Mouse (Mus musculus): ENCODE measurements around the gene Wdr63.

The Wdr63 gene

DNA sequence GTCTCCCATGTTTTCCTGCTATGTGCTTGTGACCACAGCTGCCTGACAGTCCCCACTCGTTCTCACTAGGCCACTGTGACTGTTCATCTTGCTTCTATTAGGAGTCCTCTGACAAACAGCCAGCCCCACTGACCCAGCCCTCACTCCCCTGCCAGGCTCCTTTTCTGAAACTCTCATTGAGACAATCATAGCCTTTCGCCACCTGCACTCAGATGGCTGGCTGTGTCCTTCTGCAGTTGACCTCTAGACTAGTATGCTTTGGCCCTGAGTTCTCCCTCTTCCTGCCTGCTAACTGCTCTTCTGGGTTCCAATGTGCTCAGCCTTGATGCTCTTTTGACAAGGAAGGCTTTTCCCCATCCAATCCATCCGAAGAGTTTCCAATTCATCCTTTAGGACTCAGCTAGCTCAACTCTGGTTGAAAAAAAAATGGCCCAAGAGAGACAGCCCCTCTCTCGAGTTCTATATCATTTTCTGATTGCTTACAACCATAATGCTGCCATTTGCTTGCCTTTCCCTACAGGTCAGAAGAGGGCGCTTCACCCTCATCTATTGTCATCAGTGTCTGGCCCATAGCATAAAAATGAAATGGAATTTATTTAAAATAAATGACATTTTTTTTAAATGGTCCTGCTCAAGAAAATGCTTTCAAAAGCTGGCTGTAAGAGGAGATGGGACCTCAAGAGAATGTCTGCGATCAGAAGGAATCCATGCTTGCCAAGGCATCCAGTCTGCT, 54.7 kb downstream of the Wdr63 start:
- DNase-seq (ENCODE audit: low read depth, low spot score): no peak

DNA sequence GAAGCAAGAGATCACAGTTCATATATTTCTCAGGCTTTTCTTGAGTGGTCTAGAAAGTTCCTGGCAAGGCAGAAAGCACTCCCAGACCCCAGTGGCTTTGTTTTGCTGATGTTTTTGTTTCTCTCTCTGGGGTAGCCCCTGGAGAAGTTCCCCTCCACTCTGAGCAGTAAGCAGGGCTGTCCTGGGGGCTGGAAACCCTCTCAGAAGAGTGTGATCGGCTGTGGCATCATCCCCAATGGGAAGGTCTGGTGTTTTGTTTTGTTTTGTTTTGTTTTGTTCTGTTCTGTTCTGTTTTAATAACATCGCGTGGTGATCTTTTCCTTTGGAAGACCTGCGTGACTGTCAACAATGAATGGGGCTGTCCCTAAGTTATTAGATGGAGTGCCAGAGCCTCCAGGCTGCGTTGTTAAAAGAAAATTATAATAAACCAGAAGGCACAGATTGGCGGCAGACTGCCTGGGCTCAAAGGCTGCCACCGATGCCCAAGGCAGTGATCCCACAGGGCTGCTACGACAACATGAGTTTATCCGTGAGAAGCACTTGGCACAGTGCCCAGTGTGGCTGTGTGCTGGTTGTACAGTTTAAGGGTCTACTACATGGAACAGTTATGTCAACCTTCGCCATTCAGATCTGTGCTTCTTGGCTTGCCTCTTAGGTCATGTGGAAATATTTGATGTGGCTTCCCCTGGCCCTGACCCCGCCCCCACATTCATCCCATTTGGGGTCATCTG, 56.5 kb downstream of the Wdr63 start:
- no peak for DNase-seq (ENCODE audit: low read depth, low spot score)

DNA sequence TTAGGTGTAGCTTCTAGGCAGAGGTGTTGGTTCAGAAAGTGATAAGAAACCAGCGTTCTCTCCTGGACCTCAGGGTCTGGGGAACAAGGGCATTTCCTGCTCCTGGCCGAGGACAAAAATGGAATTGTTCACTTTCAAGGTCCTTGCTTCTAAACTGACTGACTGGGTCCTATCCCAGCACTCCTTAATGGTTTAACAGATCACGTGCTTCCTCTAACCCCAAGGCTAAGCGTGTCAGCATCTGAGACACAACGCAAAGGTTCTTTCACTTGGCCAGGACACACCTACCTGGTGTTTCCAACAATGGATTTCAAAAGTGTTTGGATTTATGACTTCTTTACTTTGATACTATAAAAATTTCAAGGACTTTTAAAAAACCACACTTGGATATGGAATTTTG, 58.0 kb downstream of the Wdr63 start:
- DNase-seq (ENCODE audit: low read depth, low spot score): no peak

DNA sequence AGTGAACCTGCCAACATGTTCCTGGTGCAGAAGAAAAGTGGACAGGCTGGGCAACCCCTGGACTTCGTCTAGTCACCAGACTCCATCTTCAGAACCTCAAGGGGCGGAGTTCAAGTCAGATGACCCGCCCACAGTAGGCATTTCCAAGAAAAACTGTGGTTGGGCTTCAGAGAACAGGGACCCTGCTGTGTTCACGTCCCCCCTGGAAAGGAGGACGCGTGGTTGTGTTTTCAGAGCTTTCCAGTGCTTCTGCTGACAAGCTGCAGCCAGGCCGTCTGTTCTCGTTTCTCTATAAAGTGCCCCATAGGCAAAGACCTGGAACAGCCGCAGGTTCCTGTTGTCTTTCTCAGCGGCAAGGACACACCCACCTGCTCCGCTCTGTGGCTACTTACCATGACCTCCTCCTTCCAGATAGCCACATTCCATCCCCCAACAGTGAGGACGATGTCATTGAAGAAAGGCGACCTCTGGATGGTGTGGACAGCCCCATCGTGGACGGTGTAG, 60.2 kb downstream of the Wdr63 start:
- DNase-seq (ENCODE audit: low read depth, low spot score): peak; percentile 89

DNA sequence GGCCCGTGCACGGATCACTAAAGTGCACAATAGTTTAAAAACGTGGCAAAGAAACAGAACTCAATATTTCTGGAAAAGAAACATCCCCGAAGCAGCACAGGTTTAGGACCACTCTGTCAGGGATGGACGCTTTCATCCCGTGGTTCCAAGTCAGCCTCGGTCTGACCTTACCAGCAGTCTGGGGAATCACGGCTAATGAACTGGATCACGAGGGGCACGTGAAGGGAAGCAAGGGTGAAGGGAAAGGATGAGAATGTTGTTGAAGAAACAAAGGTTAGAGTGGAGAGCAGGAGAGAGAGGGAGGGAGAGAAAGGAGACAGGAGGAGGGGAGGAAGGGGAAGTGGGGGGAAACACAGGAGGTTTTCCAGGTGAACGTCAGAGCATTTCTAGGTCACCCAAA, 61.9 kb downstream of the Wdr63 start:
- no peak for DNase-seq (ENCODE audit: low read depth, low spot score)

DNA sequence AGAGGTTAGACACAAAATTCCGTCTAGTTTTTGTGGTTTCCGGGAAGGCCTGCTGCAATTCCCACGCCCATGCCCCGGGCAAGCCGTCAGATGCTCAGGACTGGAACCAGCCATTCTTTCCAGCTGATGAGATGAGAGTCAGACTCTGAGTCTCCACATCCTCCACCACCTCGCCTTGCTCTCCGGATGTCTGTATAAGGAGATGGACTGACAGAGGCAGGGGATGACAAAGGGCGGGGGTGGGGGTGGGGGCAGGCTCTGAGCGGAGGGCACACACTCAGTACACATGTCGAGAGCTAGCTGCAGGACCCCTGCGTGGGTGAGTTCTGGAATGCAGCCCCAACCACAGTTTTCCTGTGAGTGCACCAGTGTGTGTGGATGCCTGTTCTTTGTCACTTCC, 63.0 kb downstream of the Wdr63 start:
- DNase-seq (ENCODE audit: low read depth, low spot score): peak; percentile 83

DNA sequence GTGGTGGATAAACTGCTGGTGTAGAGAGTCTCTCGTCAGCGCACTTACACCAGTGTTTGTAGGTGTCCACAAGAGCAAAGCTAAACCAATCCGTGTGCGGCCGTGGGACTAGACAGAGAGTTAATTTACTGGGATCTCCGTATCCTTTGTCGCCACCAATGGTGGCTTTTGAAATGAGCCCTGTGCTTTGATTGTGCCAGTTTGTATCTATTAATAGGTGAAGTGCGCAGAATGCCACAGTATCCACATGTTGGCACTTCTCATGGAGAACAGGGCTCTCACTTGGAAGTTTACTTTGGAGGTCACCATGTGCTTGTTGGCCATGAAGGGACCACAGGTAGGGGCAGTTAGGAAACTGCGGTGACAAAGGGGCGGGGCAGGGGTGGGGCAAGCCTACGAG, 66.5 kb downstream of the Wdr63 start:
- no peak for DNase-seq (ENCODE audit: low read depth, low spot score)

DNA sequence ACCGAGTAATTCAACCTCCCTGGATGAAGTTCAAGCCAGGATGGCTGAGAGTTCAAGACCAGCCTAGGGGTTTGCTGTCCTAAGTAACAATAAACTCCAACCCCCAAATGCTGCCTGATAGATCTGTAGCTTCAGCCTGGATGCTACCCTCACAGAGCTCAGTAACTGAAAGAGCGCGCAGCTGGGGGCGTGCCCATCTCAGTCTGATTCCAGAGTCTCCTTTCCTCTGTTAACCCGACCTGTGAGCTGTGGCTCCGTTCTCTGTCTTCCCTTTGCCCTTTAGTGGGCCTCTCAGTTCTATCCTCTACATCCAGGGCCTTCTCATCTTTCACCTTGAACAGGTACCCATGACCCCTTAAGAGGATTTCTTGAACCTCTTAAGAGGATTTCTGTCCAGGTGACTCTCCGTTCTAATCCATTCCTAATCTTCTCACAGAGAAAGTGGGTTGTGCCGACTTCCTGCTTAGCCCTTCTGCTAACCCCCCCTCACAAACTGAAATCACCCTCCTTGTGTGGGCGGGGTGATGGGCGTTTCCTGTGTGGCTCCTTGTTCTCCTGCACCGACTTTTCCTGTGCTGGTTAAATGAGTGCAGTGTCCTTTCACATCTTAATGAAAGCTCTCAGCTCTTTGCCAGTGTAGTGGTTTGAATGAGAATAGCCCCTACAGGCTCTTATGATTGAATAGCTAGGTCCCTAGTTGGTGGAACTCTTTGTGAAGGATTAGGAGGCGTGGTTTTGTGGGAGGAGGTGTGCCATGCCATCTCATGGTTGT, 68.6 kb downstream of the Wdr63 start:
- peak; percentile 65 for DNase-seq (ENCODE audit: low read depth, low spot score)

DNA sequence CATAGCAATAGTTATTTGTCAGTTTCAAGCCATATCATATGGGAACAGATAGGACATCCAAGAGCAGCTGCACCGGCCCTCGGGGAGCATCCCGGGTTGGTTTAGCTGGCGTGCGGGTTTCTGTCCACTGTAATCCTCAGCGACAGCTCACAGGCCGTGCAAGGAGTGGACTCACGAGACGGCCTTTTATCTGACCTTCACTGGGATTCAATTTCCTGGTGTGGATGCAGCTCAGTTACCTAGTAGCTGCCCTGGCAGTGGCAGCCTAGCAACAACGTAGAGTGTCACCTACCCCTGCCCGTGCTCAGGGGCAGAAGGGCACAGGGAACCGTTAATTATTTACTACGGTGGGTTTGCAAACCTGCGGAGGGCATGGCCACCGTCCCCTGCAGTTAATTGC, 70.0 kb downstream of the Wdr63 start:
- DNase-seq (ENCODE audit: low read depth, low spot score): no peak

DNA sequence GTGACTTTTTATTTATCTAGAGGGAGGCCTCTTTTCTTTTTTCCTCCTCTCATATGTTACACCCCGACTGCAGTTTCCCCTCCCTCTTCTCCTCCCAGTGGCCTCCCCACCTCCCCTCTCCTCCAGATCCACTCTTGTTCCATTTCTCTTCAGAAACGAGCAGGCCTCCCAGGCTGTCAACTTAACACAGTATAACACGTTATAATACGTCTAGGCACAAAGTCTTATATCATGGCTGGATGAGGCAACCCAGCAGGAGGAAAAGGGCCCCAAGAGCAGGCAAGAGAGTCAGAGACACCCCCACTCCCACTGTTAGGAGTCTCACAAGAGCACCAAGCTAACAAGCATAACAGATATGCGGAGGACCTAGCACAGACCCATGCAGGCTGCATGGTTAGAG, 75.0 kb downstream of the Wdr63 start:
- DNase-seq (ENCODE audit: low read depth, low spot score): no peak

DNA sequence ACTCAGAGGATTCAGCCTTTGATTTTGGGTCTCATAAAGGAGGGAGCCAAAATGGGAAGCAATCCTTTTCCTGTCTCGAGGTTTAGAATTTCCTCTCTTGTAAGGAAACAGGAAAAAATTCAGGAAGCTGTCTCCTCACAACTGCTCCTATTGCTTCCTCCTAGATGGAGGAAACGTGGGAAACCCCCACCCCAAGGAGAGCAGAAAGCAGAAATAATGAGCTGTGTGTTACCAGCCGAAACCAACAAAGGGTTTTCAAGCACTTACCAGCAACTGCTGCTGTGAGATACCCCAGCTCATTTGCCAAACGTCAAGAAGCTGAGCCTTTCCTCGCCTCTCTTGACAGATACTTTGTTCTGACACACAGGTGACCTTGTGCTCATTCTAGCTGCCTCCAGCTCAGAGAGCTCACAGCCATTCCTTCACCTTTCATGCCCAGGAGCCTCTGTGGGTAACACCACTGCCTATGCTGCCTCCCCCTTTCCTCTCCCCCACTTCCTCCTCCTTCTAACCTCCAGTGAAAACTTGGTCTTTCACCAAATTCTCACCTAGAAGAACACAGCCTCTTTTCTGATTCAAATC, 77.6 kb downstream of the Wdr63 start:
- DNase-seq (ENCODE audit: low read depth, low spot score): no peak

DNA sequence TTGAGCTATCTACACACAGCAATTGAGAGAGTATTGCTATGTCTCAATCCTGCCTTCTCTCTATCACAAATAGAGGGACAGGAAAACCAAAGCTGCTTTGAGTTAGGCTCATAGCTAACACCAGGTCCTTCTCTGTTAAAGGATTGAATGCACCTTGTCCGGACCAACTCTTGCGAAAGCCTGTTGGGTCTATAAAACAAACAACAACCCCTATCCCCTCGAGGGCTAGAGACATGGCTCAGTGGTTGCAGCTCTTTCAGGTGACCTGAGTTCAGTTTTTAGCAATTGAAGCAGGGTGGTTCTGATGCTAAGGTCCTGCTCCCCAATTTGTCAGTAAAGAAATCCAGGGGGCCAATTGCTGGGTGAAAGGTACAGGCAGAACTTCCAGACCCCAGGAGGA, 78.7 kb downstream of the Wdr63 start:
- no peak for DNase-seq (ENCODE audit: low read depth, low spot score)

DNA sequence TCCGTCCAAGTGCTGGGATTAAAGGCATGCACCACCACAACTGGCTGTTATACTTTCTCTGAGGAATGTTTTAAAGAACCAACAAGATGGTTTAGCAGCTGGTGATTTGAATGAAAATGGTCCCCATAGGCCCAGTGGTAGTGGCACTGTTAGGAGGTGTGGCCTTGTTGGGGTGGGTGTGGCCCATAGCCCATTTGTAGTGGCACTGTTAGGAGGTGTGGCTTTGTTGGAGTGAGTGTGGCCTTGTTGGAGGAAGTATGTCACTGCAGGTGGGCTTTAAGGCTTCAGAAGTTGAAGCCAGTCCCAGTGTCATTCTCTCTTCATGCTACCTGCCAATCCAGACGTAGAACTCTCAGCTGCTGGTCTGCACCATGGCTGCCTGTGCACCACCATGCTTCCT, 79.5 kb downstream of the Wdr63 start:
- peak; percentile 67 for DNase-seq (ENCODE audit: low read depth, low spot score)

DNA sequence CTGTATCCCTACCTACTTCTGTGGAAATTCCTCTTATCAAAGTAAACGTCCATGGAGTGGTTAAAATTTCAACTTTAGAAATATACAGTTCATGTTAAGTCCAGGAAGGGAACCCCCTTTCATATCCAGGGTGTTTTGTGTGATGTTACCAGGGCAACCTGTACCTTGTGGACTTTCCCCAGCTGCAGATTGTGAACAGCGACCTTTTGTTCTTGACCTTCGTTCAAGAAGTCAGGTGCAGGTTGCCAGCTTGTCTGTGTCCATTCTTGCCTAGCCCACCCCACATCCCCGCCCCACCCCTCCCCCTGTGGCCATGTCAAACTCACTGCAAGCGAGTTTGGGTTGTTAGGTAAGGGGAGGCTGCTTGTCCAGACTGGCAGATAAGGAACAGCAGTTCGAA, 80.8 kb downstream of the Wdr63 start:
- DNase-seq (ENCODE audit: low read depth, low spot score): peak; percentile 51

DNA sequence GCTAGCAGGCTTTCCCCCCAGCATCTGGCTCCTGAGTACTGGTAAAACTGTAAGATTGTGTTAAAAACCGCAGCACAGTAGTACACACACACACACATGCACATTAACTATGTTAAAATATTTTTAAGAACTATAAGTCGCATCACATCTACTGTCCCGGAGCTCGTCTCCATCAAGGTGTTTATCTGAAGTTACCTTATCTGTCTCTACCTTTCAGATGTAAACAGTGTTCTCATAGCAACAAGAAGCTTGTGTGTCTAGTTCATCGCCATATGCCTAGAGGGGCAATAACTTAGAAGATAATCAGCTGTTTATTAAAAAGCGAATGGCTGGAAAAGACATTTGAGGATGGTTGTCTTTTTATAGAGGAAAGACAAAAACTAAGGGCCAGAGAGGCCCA, 82.4 kb downstream of the Wdr63 start:
- DNase-seq (ENCODE audit: low read depth, low spot score): no peak

DNA sequence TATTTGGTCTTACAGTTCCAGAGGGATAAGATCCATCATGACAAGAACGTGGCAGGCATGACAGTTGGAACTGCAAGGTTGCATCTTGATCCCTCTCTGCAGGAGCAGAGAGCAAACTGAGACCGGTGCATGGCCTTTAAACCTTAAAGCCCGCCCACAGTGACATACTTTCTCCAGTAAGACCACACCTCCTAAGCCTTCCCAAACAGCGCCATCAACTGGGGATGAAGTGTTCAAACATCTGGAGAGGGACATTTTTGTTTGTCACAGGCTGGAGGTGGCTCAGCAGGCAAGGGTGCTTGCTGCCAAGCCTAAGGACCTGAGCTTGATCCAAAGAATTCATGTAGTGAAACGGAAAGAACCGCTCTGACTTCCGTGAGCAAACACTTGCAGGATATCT, 83.2 kb downstream of the Wdr63 start:
- DNase-seq (ENCODE audit: low read depth, low spot score): peak; percentile 75

DNA sequence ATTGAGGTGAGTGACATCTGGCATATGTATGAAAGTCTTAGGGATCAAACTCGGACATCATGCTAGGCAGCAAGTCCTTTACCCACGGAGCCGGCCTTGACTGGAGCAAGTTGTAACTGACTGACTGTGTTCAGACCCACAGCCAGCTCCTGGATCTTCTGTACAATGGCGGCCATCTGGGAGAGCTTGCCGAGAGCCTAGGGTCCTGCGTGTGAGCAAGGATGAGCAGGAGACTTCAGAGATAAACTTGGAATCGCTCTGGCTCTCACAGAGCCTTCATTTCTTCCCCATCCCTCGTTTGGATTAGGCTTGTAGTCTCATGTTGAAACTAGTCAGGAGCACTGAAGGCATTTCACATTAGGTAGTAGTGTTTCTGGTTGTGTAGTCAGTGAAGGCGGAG, 85.7 kb downstream of the Wdr63 start:
- no peak for DNase-seq (ENCODE audit: low read depth, low spot score)

DNA sequence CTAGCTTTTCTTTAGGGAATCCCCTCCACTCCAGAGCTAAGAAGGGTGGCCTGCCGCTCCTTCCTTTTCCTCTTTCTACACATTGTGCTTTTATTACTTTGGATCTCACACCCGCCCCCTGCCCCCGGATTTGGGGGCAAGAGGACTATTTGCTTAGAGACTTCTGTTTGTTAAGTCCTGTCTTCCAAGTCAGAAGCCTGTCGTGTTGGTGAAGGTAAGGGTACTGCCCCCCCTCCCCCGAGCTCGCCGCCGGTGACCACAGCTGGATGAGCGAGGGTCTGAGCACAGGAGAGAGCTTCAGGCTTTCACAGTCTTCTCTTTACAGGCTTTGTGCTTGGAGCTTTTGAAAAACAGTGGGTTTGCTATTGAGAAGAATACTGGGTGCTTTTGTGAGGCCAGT, 90.4 kb downstream of the Wdr63 start:
- DNase-seq (ENCODE audit: low read depth, low spot score): no peak

DNA sequence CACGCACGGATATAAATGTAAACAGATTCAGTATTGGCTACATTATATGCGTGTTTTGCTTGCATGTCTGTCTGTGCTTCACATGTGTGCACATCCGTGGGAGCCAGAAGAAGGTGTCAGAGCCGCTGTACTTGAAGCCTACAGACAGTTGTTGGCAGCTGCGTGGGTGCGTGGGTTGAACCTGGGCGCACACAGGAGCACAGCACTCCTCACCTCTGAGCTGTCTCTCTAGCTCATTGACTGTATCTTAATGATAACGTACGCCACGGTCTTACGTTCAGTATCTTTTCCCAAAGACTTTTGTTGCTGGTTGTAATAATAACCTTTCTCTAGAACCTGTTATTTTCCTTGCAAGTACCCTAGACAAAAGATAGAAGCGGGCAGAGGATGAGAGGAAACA, 91.0 kb downstream of the Wdr63 start:
- DNase-seq (ENCODE audit: low read depth, low spot score): no peak

DNA sequence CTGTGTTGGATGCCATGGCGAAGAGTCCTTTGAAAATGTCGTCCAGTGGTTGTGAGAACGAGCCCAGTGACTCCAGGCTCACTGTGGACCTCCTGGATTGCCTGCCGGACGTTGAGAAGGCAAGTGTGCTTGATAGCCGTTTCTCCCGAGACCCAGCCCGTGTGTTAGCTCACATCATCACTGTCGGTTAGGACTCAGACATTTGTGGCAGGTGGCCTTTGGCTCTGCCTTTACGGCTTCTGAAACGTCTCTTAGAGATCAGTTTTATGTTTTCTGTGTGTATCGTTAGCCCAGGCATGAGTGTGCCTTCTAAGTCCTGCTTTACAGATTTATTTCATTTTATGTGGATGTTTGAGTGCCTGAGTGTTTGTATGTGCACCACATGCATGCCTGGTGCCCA, 93.6 kb downstream of the Wdr63 start:
- no peak for DNase-seq (ENCODE audit: low read depth, low spot score)

DNA sequence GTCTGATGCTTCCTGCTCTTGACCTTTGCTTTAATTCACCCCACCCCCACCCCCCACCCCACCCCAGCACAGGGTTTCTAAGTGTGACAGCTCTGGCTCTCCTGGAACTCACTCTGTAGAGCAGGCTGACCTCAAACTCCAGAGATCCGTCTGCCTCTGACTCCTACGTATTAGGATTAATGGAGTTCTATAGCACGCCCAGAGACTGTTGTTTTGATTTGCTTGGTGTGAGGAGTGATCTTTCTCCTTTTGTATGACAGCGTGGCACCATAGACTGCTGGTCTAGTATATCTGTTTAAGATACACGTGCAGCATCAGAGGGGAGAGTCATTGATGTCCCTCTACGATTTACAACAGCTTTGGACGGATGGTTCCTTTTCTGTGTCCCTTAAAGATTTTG, 94.4 kb downstream of the Wdr63 start:
- no peak for DNase-seq (ENCODE audit: low read depth, low spot score)

DNA sequence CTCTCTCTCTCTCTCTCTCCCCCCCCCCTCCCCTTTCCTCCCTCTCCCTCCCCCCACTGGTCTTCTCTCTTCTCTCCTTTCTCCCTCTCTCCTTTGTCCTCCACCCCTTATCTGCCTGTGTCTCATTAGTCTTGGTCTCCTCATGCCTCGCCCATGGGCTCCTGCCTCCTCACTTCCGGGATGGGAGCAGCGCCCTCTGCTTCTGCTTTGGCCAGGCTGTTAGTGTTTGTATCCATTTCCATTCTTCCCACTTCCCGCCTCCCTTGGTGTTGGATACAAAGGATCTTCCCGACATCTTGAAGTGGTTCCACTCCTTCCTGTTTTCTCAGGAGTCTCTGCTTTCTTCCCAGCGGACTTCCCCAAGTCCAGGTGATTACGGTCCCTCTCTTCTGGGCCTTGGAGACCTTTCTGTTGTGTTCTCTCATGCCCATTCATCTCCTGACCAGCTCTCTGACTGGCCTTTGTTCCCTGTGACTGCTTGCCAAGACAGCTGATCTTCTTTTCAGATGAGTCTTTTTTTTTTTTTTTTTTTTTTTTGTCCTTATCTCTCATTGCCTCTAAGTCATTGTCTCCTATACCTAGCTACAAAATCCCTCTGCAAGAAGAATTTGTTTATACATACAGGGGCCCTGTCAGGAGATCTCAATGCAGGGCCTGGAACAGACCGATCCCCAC, 96.2 kb downstream of the Wdr63 start:
- peak; percentile 47 for DNase-seq (ENCODE audit: low read depth, low spot score)
